8 mouse cellular contexts compared by ENCODE assay signal in the genomic region with DNA sequence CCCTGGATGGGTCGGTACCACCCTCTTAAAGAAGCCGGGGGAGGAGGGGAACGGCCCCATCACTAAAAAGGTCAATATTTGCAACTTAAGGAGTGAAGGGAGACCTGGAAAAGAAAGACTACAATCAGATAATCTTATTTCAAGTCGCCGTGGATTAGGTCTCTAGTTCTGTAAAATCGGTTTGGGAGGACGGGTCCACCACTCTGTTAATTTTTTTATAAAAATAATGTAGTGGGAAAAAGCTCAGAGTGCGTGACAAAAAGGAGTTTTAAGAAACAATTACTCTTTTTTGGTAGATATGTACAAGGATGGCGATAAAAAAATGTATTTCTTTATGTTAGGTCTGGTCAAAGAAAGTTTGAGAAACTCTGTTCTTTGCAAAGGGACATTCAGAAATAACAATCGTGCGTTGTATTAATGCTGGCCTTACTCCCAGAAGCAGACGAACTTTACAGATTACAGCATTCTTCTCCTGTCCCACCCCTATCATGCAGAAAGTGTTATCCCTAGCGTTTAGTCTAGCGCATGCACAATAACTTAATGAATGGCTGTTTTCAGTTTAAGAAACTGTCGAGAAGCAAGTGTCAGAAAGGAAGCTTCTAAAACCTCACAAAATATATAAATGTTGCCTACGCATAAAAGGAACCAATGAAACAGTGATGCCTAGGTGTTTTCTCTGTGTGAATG. TPM values are rescaled to one million over a fixed set of nuclear protein-coding genes. Genes with fewer than 3 reads are reported as not detected.
DNase-seq lines count a peak whose midpoint lies in the region; ATAC-seq and TF ChIP-seq lines count a peak whose summit lies in the region.

No protein-coding gene starts in this region.

- TF ChIP-seq POLR2A in CH12.LX (IDR thresholded peaks at IDR 0.05; ENCODE audit: low read depth, low read length) = no peak

- H3K4me2 ChIP-seq in CH12.LX (ENCODE audit: insufficient read depth, low read depth, poor library complexity, severe bottlenecking) = peak overlapping the region; percentile 56; the same call in 1 of the 2 replicates
- peak overlapping the region; percentile 66 for H3K4me2 ChIP-seq in forebrain, embryonic 12.5 days
- peak overlapping the region; percentile 80 for H3K4me2 ChIP-seq in liver, embryonic 12.5 days
- peak overlapping the region; percentile 71 for H3K4me2 ChIP-seq in stomach, postnatal 0 days (replicated peaks; ENCODE audit: low read depth)

- in situ Hi-C loops in CH12.LX (cut with MboI; ENCODE audit: low pct_ligation_motif_present, low pct_unique_long_range_greater_than_20kb, low sequenced_read_pairs) = no loop called here

- H3K4me3 ChIP-seq in CH12.LX (replicated peaks in 1 of 3; ENCODE audit: low read depth in 2 of 3, low read length in 2 of 3, poor library complexity in 1 of 3) = peak overlapping the region; percentile 90 to 94 (median 94)
- H3K4me3 ChIP-seq in forebrain, embryonic 12.5 days (replicated peaks) = peak overlapping the region; percentile 85
- H3K4me3 ChIP-seq in liver, embryonic 12.5 days = peak overlapping the region; percentile 82
- peak overlapping the region; percentile 89 for H3K4me3 ChIP-seq in stomach, postnatal 0 days (ENCODE audit: low read depth, low read length)

- intact Hi-C loops in heart, postnatal 36 days (cut with DNase I) = loop anchor here (5.0 kb wide), 1 partner anchor 432 kb away; a partner anchor contains a TSS

- H3K36me3 ChIP-seq in CH12.LX (replicated peaks in 1 of 2; ENCODE audit: control insufficient read depth in 1 of 2, insufficient read depth in 1 of 2, low read length in 1 of 2) = peaks cover 0 to 2% of the 10 kb centered on the region in 2 experiments
- no peaks in the 10 kb centered on the region for H3K36me3 ChIP-seq in forebrain, embryonic 12.5 days (replicated peaks)
- H3K36me3 ChIP-seq in liver, embryonic 12.5 days = no peaks in the 10 kb centered on the region
- H3K36me3 ChIP-seq in stomach, postnatal 0 days (ENCODE audit: control insufficient read depth, insufficient read depth, low read length) = no peaks in the 10 kb centered on the region

- TF ChIP-seq CTCF in CH12.LX (conservative IDR thresholded peaks at IDR 0.05 in 1 of 2, IDR thresholded peaks at IDR 0.05 in 1 of 2; ENCODE audit: low read depth in 2 of 2, low read length in 2 of 2) = no peak
- no peak for TF ChIP-seq CTCF in stomach, postnatal 0 days (IDR thresholded peaks at IDR 0.05; ENCODE audit: low read depth)

- DNase-seq in heart, adult 18-20 months = peak; percentile 14 to 24
- no peak for DNase-seq in heart, postnatal 36 days
- no peak for DNase-seq in CH12.LX (ENCODE audit: extremely low read depth)
- no peak for DNase-seq in stomach, postnatal 0 days (ENCODE audit: low spot score)
- no peak for DNase-seq in urinary bladder, adult 18-20 months (ENCODE audit: low spot score in 2 of 2)
- DNase-seq in kidney, adult 18-20 months = no peak

- H3K9ac ChIP-seq in CH12.LX (ENCODE audit: insufficient read depth, low read depth) = peak overlapping the region; percentile 82
- peak overlapping the region; percentile 82 for H3K9ac ChIP-seq in forebrain, embryonic 12.5 days
- H3K9ac ChIP-seq in liver, embryonic 12.5 days = peak overlapping the region; percentile 82
- H3K9ac ChIP-seq in stomach, postnatal 0 days (ENCODE audit: low read length) = peak overlapping the region; percentile 97

- H3K27ac ChIP-seq in CH12.LX (ENCODE audit: insufficient read depth, low read depth) = peak overlapping the region; percentile 71
- peak overlapping the region; percentile 98 for H3K27ac ChIP-seq in forebrain, embryonic 12.5 days
- peak overlapping the region; percentile 88 for H3K27ac ChIP-seq in liver, embryonic 12.5 days
- peak overlapping the region; percentile 99 for H3K27ac ChIP-seq in stomach, postnatal 0 days (replicated peaks)

- H3K4me1 ChIP-seq in CH12.LX (ENCODE audit: control insufficient read depth in 1 of 2, insufficient read depth in 2 of 2) = peaks cover 4 to 47% of the 10 kb centered on the region in 2 experiments; a peak in 3 of 4 replicates
- peaks cover 14% of the 10 kb centered on the region for H3K4me1 ChIP-seq in forebrain, embryonic 12.5 days
- peaks cover 21% of the 10 kb centered on the region for H3K4me1 ChIP-seq in liver, embryonic 12.5 days
- no peaks in the 10 kb centered on the region for H3K4me1 ChIP-seq in stomach, postnatal 0 days (replicated peaks; ENCODE audit: control insufficient read depth, insufficient read depth)

- peaks cover 16% of the 10 kb centered on the region for H3K79me2 ChIP-seq in CH12.LX (replicated peaks; ENCODE audit: control insufficient read depth, extremely low read depth, insufficient read depth, poor library complexity, severe bottlenecking)

- WGBS in forebrain, embryonic 12.5 days = 20% methylated on average over 16 of the region's 16 CpGs
- 23% methylated on average over 16 of the region's 16 CpGs for WGBS in liver, embryonic 12.5 days (ENCODE audit: insufficient replicate concordance)
- 9% methylated on average over 16 of the region's 16 CpGs for whole genome bisulfite sequencing in stomach, postnatal 0 days

- ATAC-seq in forebrain, embryonic 12.5 days (ENCODE audit: low FRiP score) = no peak
- no peak for ATAC-seq in liver, embryonic 12.5 days
- no peak for ATAC-seq in stomach, postnatal 0 days (ENCODE audit: low FRiP score, low TSS enrichment)

- dilution Hi-C loops in CH12.LX (cut with MboI; ENCODE audit: extremely low pct_ligation_motif_present, extremely low pct_unique_long_range_greater_than_20kb, low sequenced_read_pairs) = no loop called here

- TF ChIP-seq EP300 in CH12.LX (IDR thresholded peaks at IDR 0.05; ENCODE audit: low read length) = no peak
- TF ChIP-seq EP300 in stomach, postnatal 0 days (optimal IDR thresholded peaks at IDR 0.05) = no peak

- H3K9me3 ChIP-seq in CH12.LX (replicated peaks; ENCODE audit: low read length) = no peaks in the 10 kb centered on the region
- H3K9me3 ChIP-seq in forebrain, embryonic 12.5 days = no peaks in the 10 kb centered on the region
- no peaks in the 10 kb centered on the region for H3K9me3 ChIP-seq in liver, embryonic 12.5 days (replicated peaks)
- no peaks in the 10 kb centered on the region for H3K9me3 ChIP-seq in stomach, postnatal 0 days (ENCODE audit: control insufficient read depth, low read length)

- no peaks in the 10 kb centered on the region for H3K27me3 ChIP-seq in CH12.LX (replicated peaks)
- no peaks in the 10 kb centered on the region for H3K27me3 ChIP-seq in forebrain, embryonic 12.5 days
- H3K27me3 ChIP-seq in liver, embryonic 12.5 days (replicated peaks) = no peaks in the 10 kb centered on the region
- no peaks in the 10 kb centered on the region for H3K27me3 ChIP-seq in stomach, postnatal 0 days (ENCODE audit: control insufficient read depth, insufficient read depth, low read length)

- TF ChIP-seq RAD21 in CH12.LX (IDR thresholded peaks at IDR 0.05; ENCODE audit: low read depth, low read length) = no peak

TF ChIP-seq in CH12.LX, 34 proteins besides CTCF, POLR2A, EP300 and RAD21:
- TF ChIP-seq ZC3H11A (IDR thresholded peaks at IDR 0.05; ENCODE audit: low read depth, low read length) = no peak
- no peak for TF ChIP-seq PAX5 (IDR thresholded peaks at IDR 0.05; ENCODE audit: low read length)
- TF ChIP-seq ETS1 (conservative IDR thresholded peaks at IDR 0.05; ENCODE audit: low read depth, low read length) = no peak
- TF ChIP-seq RCOR1 (conservative IDR thresholded peaks at IDR 0.05; ENCODE audit: low read depth, low read length) = no peak
- no peak for TF ChIP-seq CHD1 (IDR thresholded peaks at IDR 0.05; ENCODE audit: low read depth, low read length)
- no peak for TF ChIP-seq ZNF384 (IDR thresholded peaks at IDR 0.05; ENCODE audit: low read depth, low read length)
- no peak for TF ChIP-seq MXI1 (IDR thresholded peaks at IDR 0.05; ENCODE audit: low read depth, low read length)
- no peak for TF ChIP-seq TCF12 (IDR thresholded peaks at IDR 0.05; ENCODE audit: low read depth, low read length)
- no peak for TF ChIP-seq E2F4 (IDR thresholded peaks at IDR 0.05; ENCODE audit: insufficient replicate concordance, low read depth, low read length)
- TF ChIP-seq SIN3A (IDR thresholded peaks at IDR 0.05; ENCODE audit: low read length) = no peak; the same call in 1 of the 2 replicates
- TF ChIP-seq SMC3 (IDR thresholded peaks at IDR 0.05; ENCODE audit: low read depth, low read length) = no peak
- no peak for TF ChIP-seq MYC (IDR thresholded peaks at IDR 0.05; ENCODE audit: low read depth, low read length)
- TF ChIP-seq TBP (conservative IDR thresholded peaks at IDR 0.05; ENCODE audit: low read depth, low read length) = no peak; the same call in 1 of the 2 replicates
- TF ChIP-seq JUN (IDR thresholded peaks at IDR 0.05; ENCODE audit: insufficient read depth, low read depth, low read length) = no peak

RNA-seq across cellular contexts. Expression of a gene that starts 0.6 kb away (rescaled TPM):
- total RNA-seq in heart, adult 18-20 months (2021) = 10 to 100 TPM; 78.1 to 93.1 TPM
- total RNA-seq in heart, postnatal 36 days (2021) = 10 to 100 TPM; 94.6 to 98.6 TPM
- total RNA-seq in CH12.LX (2012; rRNA removed) (52.3 and 65.9 TPM in 2 replicates), CH12.LX (2014; rRNA removed) (53.5 and 56.5 TPM in 2 replicates)
- polyA plus RNA-seq in CH12.LX (2012; ENCODE audit: insufficient read length, low read depth) = 53.8 and 54.1 TPM in 2 replicates
- 65.4 and 69.9 TPM in 2 replicates for polyA plus RNA-seq in forebrain, embryonic 12.5 days (2016; fragmentation: Nextera tagmentation; extraction: Ambion mirVana)
- polyA plus RNA-seq in liver, embryonic 12.5 days (2016; fragmentation: Nextera tagmentation; extraction: Ambion mirVana) = 28.2 and 29.6 TPM in 2 replicates
- polyA plus RNA-seq in stomach, postnatal 0 days (2015; fragmentation: Nextera tagmentation; extraction: Ambion mirVana) = 115 and 118 TPM in 2 replicates

Comparison
In these comparisons a context has a peak if more than half of its experiments do, and no peak if none do; other contexts are left out.
1. DNase-seq: peak in heart, adult 18-20 months (2 of 2); none in heart, postnatal 36 days (0 of 2), CH12.LX (single experiment), stomach, postnatal 0 days (single experiment), urinary bladder, adult 18-20 months (0 of 2) and kidney, adult 18-20 months (single experiment).
2. Peak in every context shown above with its lines, with median percentiles within 50 percentile points of each other: H3K27ac ChIP-seq, H3K4me2 ChIP-seq, H3K4me3 ChIP-seq and H3K9ac ChIP-seq.